Mouse (Mus musculus) bone marrow, adult 2 months (tissue): ENCODE measurements around the gene Fmnl2. TPM values are rescaled to one million over a fixed set of nuclear protein-coding genes. Genes with fewer than 3 reads are reported as not detected.

ENCODE experiments used
- H3K27ac ChIP-seq: fragments of 200-500 bp; 2 replicates; pipeline ENCODE4 v1.5.1; 2012; ENCODE audit warnings: low read depth, mild to moderate bottlenecking, control low read depth, inconsistent platforms, low read length; ENCODE audit not compliant: control insufficient read depth, poor library complexity, insufficient read depth
- H3K4me1 ChIP-seq: fragments of 200-500 bp; 2 replicates; pipeline ENCODE4 v1.6.1; 2011; ENCODE audit warnings: low read length; ENCODE audit not compliant: control insufficient read depth, insufficient read depth
- H3K4me3 ChIP-seq: fragments of 200-500 bp; replicated peaks from 2 replicates; pipeline ENCODE3; 2011; ENCODE audit warnings: mild to moderate bottlenecking, low read depth, low read length, control low read depth; ENCODE audit not compliant: control insufficient read depth
- CTCF ChIP-seq: fragments of 200-500 bp; IDR thresholded peaks from 2 replicates; pipeline ENCODE4 v1.5.1; 2011; ENCODE audit warnings: low read length, control low read depth; ENCODE audit not compliant: control insufficient read depth, insufficient read depth
- POLR2A ChIP-seq: fragments of 200-500 bp; IDR thresholded peaks from 2 replicates; pipeline ENCODE4 v1.6.1; 2011; ENCODE audit warnings: low read depth, mild to moderate bottlenecking, control low read depth, low read length, borderline replicate concordance; ENCODE audit not compliant: control insufficient read depth
- WGBS: fragments of 180-500 bp; shearing (Covaris S2); methylation state at CpG from one replicate; pipeline ENCODE4 v1.1.7; 2018; 5-methylcytosine and 5-hydroxymethylcytosine counted together
- polyA plus RNA-seq: library from polyadenylated mRNA; stranded (reverse); fragments of >200 nt; gene quantifications from 2 replicates; pipeline ENCODE4 v1.2.4, GENCODE M21; 2011; ENCODE audit warnings: low replicate concordance; ENCODE audit not compliant: missing spikeins, insufficient read depth, insufficient read length

Gene Fmnl2
- polyA plus RNA-seq, 1 experiment = 9.2 TPM

DNA sequence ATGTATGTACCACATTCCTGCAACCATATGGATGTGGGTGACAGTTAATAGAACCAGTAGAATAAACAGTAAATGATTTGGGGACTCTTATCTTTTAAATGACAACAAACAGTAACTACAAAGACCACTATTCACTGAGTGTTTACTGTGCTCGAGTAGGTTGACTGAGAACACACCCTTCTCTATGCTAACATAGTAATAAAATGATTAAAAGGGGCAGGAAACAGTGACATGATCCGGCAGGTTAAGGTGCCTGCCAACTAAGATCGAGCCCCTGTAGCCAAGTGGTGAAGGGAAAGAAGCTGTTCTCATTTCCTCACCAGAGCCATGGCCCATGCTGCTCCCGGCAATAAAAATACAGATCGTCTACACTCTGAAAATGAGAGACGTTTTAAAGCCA, 271.4 kb downstream of the Fmnl2 start:
- no peak overlapping the region for H3K4me3 ChIP-seq
- no peak for TF ChIP-seq CTCF
- TF ChIP-seq POLR2A = no peak
- 78% methylated on average over 6 of the region's 6 CpGs for WGBS
- no peaks in the 10 kb centered on the region for H3K4me1 ChIP-seq
- H3K27ac ChIP-seq = no peak overlapping the region

- Histone ChIP-seq H3K27ac (no peak overlapping the region), H3K4me3 (no peak overlapping the region), H3K4me1 (no peaks in the 10 kb centered on the region)
- TF ChIP-seq POLR2A (no peak), CTCF (no peak)
- WGBS = 91% methylated on average over 9 of the region's 9 CpGs
Observed at GRCm38 (mm10) chr2:53131567-53131966, 273.9 kb downstream of the Fmnl2 start.

DNA sequence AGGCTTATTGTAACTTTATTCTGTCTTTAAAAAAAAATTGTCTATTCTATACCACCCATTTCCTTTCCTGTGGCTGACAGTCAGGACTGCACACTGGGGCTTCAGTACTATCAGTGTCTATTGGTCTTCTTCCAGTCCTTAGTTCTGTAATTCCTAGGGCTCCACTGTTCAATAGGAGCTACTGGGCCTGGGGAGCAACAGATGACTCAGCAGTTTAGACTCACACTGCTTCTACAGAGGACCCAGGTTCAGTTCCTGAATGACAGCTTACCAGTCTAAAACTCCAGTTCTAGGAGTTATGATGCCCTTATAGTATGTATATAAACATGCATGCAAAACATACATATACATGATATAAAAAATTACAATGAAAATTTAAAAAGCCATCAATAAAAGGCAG, 289.2 kb downstream of the Fmnl2 start:
- Histone ChIP-seq H3K4me1 (no peaks in the 10 kb centered on the region), H3K4me3 (no peak overlapping the region), H3K27ac (no peak overlapping the region)
- TF ChIP-seq CTCF (no peak), POLR2A (no peak)

DNA sequence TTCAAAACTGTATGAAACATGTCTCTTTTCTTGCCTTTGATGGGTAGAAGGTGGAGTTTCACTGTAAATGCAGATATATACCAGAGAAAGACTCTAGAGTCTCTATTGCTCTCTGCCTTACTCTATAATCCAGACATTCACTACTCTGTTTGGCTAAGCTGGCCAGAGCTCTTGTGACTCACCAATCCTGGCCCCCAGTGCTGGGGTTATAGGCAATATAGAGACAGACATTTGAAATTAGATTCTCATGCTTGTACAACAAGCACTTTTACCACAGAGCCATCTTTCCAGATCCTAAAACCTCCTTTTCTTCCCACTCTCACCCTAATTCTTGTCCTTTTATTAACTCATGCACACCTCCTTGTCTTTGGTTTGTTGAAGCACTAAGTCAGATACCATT, 316.3 kb downstream of the Fmnl2 start:
- Histone ChIP-seq H3K4me1 (no peaks in the 10 kb centered on the region), H3K4me3 (no peak overlapping the region), H3K27ac (no peak overlapping the region)
- TF ChIP-seq POLR2A = no peak
- no peak for TF ChIP-seq CTCF

DNA sequence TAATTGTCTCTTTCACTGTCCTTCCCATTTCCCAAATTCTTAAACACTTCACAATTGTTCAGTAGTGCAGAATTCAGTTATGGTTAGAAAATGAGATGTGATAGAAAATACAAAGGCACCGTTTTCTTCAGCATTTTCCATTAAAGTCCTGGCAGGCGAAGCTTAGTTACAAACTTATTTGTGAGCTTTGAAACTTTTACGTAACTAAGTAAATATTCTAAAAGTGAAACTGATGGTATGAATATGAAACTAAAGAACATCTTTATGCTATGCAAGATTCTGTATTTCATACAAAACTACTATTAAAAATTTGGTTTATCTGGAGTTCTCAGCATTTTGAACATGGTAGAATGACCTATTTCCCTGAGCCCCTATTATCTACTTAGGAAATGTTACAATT, 321.3 kb downstream of the Fmnl2 start:
- H3K4me1 ChIP-seq = no peaks in the 10 kb centered on the region
- 87% methylated on average over 3 of the region's 3 CpGs for WGBS
- H3K4me3 ChIP-seq = no peak overlapping the region
- H3K27ac ChIP-seq = no peak overlapping the region
- no peak for TF ChIP-seq CTCF
- no peak for TF ChIP-seq POLR2A

DNA sequence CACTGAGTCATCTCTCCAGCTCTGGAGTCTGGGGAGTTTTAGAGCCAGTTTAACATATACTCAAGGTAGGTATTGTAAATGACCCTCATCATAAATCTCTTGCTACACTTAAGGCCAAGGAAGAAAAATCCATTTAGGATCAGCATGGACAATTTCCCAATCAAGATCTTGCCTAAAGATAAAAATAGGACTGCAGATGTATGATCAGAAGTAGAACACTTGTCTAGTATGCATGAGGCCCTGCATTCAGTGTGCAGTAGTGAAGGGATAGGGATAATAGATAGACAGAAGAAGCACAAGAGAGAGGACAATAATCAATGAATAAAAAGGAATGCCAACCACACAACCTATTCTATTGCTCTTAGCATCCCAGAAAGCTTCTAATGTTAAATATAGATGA, 322.2 kb downstream of the Fmnl2 start:
- Histone ChIP-seq H3K4me3 (no peak overlapping the region), H3K4me1 (no peaks in the 10 kb centered on the region), H3K27ac (no peak overlapping the region)
- TF ChIP-seq CTCF (no peak), POLR2A (no peak)

Other genes starting within 250 kb of the Fmnl2 start
- gene Cacnb4, start 181.0 kb upstream of the Fmnl2 start, polyA plus RNA-seq = 0.45 TPM in 1 of 2 replicates, not detected in the other
- 1.3 and 6.3 TPM in 2 replicates for gene Stam2, start 115.6 kb upstream of the Fmnl2 start, polyA plus RNA-seq